In the genomic region with DNA sequence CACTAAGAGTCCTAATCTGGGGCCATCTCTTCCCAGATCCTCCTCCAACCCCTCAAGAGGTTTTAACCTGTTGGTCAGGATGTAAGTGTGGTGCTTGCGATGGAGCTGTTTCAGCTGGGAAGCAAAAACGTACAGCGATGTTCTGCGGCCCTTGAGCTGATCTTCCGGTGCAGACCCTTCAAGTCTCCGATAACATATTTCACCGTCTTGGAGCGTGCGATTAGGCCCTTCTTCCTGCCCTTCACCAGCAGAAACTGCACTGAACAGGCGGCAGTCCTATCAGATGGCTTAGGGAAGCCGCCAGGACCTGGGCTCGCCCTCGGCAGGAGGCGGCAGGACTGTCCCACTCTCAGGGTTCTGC, we compare ENCODE assay signal across 8 mouse cellular contexts.
DNase-seq lines count a peak whose midpoint lies in the region; ATAC-seq lines count a peak whose summit lies in the region.

No protein-coding gene starts in this region.

- peak overlapping the region; percentile 66 for H3K4me2 ChIP-seq in kidney, embryonic 14.5 days (replicated peaks; ENCODE audit: low read depth, low read length)
- peak overlapping the region; percentile 97 for H3K4me2 ChIP-seq in hindbrain, embryonic 15.5 days
- peak overlapping the region; percentile 96 for H3K4me2 ChIP-seq in midbrain, embryonic 16.5 days (ENCODE audit: low read length)

- H3K36me3 ChIP-seq in kidney, embryonic 14.5 days (ENCODE audit: control insufficient read depth, insufficient read depth, low read length), result no peaks in the 10 kb centered on the region
- no peaks in the 10 kb centered on the region for H3K36me3 ChIP-seq in hindbrain, embryonic 15.5 days
- no peaks in the 10 kb centered on the region for H3K36me3 ChIP-seq in midbrain, embryonic 16.5 days (ENCODE audit: control insufficient read depth, insufficient read depth, low read length)

- ATAC-seq in kidney, embryonic 14.5 days (ENCODE audit: low FRiP score, low TSS enrichment), result no peak; the same call in 1 of the 2 replicates
- ATAC-seq in hindbrain, embryonic 15.5 days (ENCODE audit: low FRiP score, low read depth), result peak; percentile 85
- no peak for ATAC-seq in midbrain, embryonic 16.5 days

- H3K27ac ChIP-seq in kidney, embryonic 14.5 days (ENCODE audit: low read depth, low read length), result peak overlapping the region; percentile 89
- H3K27ac ChIP-seq in brown adipose tissue, adult 24 weeks (replicated peaks; ENCODE audit: low read depth, low read length), result peak overlapping the region; percentile 74
- H3K27ac ChIP-seq in hindbrain, embryonic 15.5 days (replicated peaks), result peak overlapping the region; percentile 94
- peak overlapping the region; percentile 97 for H3K27ac ChIP-seq in midbrain, embryonic 16.5 days (ENCODE audit: low read length)

- H3K4me3 ChIP-seq in kidney, embryonic 14.5 days (ENCODE audit: low read length), result peak overlapping the region; percentile 59
- peak overlapping the region; percentile 89 for H3K4me3 ChIP-seq in brown adipose tissue, adult 24 weeks (ENCODE audit: insufficient read depth, low read depth, low read length)
- H3K4me3 ChIP-seq in hindbrain, embryonic 15.5 days, result peak overlapping the region; percentile 51
- H3K4me3 ChIP-seq in midbrain, embryonic 16.5 days (ENCODE audit: low read depth, low read length), result peak overlapping the region; percentile 65

- H3K27me3 ChIP-seq in kidney, embryonic 14.5 days (ENCODE audit: control insufficient read depth, insufficient read depth, low read length), result no peaks in the 10 kb centered on the region
- H3K27me3 ChIP-seq in hindbrain, embryonic 15.5 days, result no peaks in the 10 kb centered on the region
- no peaks in the 10 kb centered on the region for H3K27me3 ChIP-seq in midbrain, embryonic 16.5 days (ENCODE audit: control insufficient read depth, insufficient read depth, low read depth, low read length)

- no peak for DNase-seq in kidney, postnatal 14 days
- DNase-seq in left cerebral cortex, adult 18-20 months (ENCODE audit: low spot score in 2 of 2), result no peak
- DNase-seq in ovary, postnatal 36 days (ENCODE audit: low spot score), result no peak
- DNase-seq in urinary bladder, postnatal 10 days (ENCODE audit: low spot score), result no peak

- H3K4me1 ChIP-seq in kidney, embryonic 14.5 days (ENCODE audit: control insufficient read depth, insufficient read depth, low read length), result no peaks in the 10 kb centered on the region
- peaks cover 6% of the 10 kb centered on the region for H3K4me1 ChIP-seq in brown adipose tissue, adult 24 weeks (ENCODE audit: control insufficient read depth, insufficient read depth, insufficient read length, low read length)
- peaks cover 24% of the 10 kb centered on the region for H3K4me1 ChIP-seq in hindbrain, embryonic 15.5 days (replicated peaks)
- peaks cover 18% of the 10 kb centered on the region for H3K4me1 ChIP-seq in midbrain, embryonic 16.5 days (ENCODE audit: control insufficient read depth, insufficient read depth, low read length)

- H3K9me3 ChIP-seq in kidney, embryonic 14.5 days (ENCODE audit: control insufficient read depth, low read length), result no peaks in the 10 kb centered on the region
- no peaks in the 10 kb centered on the region for H3K9me3 ChIP-seq in hindbrain, embryonic 15.5 days
- no peaks in the 10 kb centered on the region for H3K9me3 ChIP-seq in midbrain, embryonic 16.5 days (replicated peaks; ENCODE audit: control insufficient read depth, low read length, poor library complexity, severe bottlenecking)

- WGBS in kidney, embryonic 14.5 days, result 1% methylated on average over 14 of the region's 14 CpGs
- WGBS in hindbrain, embryonic 15.5 days, result 3% methylated on average over 14 of the region's 14 CpGs
- 1% methylated on average over 14 of the region's 14 CpGs for WGBS in midbrain, embryonic 16.5 days

- H3K9ac ChIP-seq in kidney, embryonic 14.5 days (ENCODE audit: low read depth, low read length), result peak overlapping the region; percentile 72
- H3K9ac ChIP-seq in hindbrain, embryonic 15.5 days, result peak overlapping the region; percentile 56
- peak overlapping the region; percentile 79 for H3K9ac ChIP-seq in midbrain, embryonic 16.5 days (ENCODE audit: low read depth, low read length)
